Mouse (Mus musculus): ENCODE data around the gene Klf2.

The Klf2 gene

DNA sequence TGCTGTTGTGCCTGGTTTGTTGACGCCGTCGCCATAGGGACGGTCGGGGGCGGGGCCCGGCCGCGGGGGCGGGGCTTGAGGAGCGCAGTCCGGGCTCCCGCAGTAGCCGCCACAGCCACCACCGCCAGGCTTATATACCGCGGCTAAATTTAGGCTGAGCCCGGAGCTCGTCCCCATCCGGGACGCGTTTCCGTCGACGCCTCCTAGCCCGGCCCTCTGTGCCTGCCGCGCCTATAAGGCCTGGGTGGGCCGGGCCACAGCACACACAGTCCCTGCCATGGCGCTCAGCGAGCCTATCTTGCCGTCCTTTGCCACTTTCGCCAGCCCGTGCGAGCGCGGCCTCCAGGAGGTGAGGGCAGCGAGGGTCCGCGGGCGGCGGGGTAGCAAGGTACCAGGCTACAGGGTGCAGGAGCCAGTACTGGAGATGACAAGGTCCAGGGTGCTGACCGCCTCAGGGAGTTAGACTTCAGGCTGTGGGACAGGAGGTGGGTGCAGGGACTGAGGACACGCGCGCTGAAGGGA, at the start of gene Klf2:
TSS of gene Klf2 (plus strand) at position 233 of the 522 bp plus-strand sequence.
- DNase-seq (ENCODE audit: extremely low read depth, low read depth), result no peak

DNA sequence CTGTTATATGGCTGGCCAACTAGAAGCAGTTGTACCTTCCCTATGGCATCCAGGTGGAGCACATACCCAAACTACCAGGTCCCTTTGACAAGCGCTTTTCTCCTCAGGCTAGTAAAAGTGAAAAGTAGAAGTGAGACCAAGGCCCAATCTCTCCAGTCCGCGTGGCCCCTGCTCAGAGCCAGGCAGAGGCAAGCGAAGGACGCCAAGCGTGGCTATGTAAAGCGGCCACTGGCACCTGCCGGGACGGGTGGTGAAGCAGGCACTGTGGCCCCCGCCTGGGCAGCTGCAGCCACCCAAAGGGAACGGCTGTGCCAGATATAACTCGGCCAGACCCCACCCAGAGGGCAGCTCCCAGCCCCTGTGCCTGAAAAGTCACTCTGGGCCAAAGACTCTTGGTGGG, 48.2 kb upstream of the Klf2 start:
- no peak for DNase-seq (ENCODE audit: extremely low read depth, low read depth)

DNA sequence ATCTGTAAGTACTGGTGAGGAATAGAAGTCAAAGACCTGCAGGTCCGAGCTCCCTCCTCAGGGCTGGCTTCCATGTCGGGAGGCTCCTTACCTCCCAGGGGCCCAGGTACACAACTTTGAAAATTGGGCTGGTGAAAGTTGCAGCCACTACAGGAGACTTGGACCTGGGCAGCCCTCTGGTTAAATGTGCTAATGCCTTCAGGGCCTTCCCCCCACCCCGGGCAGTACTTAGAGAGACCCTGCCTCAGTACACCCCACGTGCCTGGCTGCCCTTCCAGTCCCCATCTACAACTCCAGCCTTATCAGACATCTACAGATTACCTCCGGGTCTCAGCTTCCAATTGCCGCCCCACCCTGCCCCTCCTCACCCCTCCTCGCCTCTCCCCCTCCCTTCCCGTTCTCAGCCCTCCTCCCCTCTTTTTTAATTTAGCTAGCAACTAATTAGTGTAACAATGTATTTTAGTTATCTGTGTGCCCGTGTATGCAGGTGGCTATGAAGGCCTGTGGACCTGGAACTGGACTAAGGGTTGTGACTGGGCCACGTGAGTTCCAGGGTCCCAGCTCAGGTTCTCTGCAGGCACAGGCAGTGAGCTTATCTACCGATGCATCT, 47.7 kb upstream of the Klf2 start:
- DNase-seq (ENCODE audit: extremely low read depth, low read depth), result no peak

DNA sequence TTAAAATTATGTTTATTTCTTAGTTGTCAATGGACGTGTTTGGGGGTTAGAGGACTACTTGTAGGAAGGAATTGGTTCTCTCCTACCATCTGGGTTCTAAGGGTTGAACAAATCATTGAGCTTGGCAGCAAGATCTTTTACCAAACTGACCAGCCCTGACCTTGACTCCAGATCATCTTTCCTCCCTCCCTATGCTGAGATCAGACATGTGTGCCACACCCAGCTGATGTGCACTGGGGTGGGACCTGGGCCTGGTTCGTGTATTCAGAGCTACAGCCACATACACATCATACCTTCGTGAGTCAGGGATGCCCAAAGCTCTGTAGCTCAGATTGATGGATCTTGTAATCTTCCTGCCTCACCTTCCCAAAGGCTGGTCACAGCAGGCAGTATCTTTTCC, 47.1 kb upstream of the Klf2 start:
- DNase-seq (ENCODE audit: extremely low read depth, low read depth), result no peak

DNA sequence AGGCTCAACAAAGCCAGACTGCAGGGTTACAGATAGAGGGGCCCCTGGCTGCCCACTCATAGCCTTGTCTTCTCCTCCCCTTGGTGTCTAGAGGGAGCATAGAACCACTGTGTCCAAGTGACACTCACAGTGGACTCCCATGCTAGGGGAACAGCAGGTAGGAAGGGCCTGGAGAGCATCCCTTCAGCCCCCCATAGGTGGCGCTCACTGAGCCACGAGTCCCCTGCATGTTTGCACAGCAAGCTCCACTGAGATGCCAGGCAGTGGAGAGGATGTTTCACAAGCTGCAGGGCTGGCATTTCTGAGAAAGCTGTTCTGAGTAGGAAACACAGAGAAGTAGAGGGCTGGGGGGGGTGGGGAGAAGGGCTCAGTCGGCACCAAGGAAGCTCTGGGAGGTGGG, 46.5 kb upstream of the Klf2 start:
- no peak for DNase-seq (ENCODE audit: extremely low read depth, low read depth)

DNA sequence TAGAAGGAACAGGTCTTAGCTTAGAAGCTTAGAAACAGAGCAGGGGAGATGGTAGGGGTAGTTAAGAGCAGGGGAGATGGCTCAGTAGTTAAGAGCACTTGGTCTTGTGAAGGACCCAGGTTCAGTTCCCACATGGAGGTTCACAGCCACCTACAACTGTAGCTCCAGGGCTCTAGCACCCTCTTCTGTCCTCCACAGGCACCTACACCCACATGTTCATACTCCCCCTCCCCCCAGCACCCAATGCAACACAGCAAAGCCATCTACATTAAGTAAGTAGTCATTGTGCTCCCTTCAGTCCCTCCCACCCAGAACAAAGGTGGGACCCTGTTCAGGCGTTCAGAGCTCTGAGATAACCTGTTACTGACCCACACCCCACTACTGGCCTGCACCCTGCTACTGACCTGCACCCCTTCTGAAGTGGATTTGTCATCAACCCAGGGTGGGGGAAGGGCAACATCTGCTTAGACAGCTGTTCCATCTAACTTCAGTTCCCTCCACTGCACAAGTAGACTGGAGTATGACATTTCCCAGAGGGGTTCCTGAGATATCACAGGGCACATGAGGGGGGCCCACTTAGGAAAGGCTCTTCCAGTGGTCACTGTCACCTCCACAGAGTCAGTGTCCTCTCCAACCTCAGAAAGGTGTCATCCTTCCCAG, 45.6 kb upstream of the Klf2 start:
- no peak for DNase-seq (ENCODE audit: extremely low read depth, low read depth)

DNA sequence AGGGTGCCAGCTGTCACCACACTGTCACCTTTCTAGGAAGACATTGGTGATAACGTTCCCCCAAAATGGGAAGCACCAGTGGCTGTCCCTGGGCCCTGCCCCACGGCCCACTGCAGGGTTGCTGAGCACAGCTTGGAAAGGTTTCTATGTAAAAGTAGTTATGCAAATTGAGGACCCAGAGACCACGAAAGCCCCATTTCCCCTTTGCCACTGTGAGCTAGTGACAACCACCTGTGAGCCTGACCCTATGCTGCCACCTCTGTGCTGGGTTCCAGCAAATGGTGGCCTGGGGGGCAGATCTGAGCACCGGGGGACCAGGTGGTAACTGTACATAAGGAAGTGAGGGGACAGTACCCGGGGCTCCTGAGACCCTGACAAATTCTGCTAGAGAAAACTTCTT, 45.0 kb upstream of the Klf2 start:
- no peak for DNase-seq (ENCODE audit: extremely low read depth, low read depth)

DNA sequence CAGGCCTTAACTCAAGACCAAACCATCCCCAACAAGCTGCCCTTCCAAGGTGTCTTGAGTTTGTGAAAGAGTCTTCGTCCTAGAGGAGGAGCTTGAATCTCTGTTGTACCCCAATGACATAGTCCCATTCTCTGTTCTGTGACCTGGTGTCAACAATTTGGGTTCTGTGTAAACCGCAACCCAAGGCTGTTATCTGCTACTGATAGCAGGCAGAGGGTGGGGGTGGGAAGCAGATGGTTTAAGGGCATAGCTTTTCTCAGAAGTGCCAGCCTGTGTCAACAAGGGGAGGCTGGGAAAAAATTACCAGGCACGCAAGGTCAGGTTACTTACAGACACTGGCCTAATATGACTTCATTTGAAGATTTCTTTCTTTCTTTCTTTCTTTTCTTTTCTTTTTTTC, 41.6 kb upstream of the Klf2 start:
- DNase-seq (ENCODE audit: extremely low read depth, low read depth), result no peak

DNA sequence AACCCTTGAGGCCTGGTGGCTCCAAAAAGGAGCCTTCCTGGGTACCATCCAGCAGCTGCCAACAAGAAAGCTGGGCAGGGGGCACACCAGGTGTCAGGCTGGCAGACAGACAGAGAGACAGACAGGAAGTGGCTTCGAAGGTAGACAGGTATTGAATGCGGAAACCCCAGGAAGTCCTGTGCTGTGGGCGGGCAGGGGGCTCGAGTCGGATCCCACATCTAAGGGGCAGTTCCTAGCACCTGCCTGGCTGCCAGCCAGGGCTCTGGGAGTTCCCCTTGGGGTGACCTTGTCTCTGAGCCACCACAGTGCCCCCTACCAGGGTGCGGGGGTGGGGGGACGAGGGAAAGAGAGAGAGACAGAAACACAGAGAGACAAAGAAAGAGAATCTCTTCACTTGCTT, 39.7 kb upstream of the Klf2 start:
- no peak for DNase-seq (ENCODE audit: extremely low read depth, low read depth)

DNA sequence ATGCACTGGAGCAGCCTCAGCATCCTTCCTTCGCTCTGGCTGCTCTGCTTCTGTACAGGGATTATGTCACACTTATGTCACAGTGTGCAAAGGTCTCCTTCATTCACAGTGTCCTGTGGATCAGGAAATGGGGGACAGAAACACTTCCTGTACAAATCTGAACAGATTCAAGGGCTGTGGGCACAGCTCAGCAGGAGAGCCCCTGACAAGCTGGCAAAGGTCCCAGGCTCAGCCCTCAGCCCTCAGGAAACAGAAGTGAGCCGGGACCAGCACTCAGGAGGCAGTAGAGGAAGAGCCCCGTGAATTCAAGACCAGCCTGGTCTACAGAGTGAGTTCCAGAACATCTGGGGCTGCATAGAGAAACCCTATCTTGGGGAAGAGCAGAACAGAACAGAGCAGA, 37.2 kb upstream of the Klf2 start:
- no peak for DNase-seq (ENCODE audit: extremely low read depth, low read depth)

DNA sequence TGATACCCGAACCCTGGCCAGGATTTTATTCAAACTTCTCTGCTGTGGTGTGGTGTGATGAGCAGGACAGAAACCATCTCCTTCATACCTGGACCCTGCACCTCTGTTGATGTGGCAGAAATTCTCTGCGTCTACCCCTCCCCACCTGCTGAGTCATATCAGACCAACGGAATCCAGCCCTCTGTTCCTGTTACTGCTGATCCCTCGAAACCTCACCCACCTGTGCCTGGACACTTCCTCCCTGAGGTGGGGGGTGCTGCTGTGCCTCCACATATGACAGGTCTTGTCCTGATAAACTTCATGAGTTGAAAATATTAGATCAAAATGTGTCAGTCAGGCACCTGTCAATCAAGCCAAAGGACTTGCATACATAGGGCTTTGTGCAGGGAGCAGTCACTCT, 33.5 kb upstream of the Klf2 start:
- no peak for DNase-seq (ENCODE audit: extremely low read depth, low read depth)

DNA sequence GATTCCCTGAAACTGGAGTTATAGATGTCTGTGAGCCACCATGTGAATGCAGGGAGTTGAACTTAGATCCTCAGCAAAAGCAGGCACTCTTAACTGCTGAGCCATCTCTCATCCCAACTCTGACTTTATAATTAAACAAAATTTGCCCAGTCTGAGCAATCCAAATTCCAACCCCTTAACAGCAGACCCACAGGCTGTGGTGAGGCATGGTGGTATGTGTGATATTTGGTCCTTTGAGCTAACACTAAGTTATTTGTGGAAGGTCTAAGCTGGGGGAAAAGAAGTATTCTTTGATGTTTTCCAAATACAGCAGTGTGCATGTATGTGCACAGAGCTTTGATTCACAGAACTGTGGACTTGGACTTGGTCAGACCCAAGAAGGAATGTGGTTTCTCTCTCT, 29.8 kb upstream of the Klf2 start:
- no peak for DNase-seq (ENCODE audit: extremely low read depth, low read depth)

DNA sequence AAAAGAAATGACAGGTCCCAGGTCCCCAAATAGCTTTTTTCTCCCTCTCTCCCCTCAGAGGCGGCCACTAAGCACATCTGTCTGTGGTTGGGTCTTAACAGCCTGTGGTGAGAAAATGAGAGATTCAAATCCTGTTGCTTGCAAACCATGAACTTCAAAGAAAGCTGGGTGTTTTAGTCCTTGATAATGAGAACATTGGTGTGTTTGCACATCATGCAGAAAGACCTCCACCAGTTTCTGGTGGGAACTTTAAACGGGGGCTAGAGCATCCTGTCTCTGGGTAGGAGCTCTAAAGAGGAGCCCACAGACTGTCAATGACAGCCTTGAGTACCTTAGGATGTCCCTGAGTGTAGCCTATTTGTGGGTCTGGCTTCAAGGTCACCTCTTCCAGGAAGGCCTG, 27.7 kb upstream of the Klf2 start:
- no peak for DNase-seq (ENCODE audit: extremely low read depth, low read depth)

DNA sequence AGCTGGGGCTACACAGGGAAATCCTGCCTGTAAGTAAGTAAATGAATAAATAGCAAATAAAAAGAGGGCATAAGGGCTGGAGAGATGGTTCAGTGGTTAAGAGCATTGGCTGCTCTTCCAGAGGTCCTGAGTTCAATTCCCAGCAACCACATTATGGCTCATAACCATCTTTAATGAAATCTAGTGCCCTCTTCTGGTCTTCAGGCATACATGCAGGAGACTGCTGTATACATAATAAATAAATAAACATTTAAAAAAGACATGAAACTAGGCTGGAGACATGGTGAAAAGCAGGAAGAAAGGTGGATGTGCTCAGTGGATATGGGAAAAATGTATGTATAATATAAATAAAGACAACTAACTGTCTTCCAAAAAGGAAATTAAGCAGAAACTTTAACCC, 25.5 kb upstream of the Klf2 start:
- DNase-seq (ENCODE audit: extremely low read depth, low read depth), result no peak

DNA sequence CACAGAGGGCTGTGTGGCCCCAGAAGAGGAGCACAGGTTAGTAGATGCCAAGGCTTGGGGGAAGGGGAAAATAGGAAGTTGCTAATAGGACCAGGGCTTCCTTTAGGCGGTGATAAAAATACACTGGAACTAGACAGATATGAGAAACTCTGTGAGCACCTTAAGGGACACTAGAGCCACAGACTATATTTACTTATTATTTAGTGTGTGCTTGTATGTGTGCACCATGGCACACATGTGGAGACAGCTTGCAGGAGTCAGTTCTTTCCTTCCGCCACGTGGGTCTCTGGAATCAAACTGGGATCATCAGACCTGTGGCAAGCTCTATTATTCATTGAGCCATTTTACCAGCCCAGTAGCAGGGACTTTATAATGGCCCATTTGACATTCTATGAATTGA, 23.7 kb upstream of the Klf2 start:
- no peak for DNase-seq (ENCODE audit: extremely low read depth, low read depth)

DNA sequence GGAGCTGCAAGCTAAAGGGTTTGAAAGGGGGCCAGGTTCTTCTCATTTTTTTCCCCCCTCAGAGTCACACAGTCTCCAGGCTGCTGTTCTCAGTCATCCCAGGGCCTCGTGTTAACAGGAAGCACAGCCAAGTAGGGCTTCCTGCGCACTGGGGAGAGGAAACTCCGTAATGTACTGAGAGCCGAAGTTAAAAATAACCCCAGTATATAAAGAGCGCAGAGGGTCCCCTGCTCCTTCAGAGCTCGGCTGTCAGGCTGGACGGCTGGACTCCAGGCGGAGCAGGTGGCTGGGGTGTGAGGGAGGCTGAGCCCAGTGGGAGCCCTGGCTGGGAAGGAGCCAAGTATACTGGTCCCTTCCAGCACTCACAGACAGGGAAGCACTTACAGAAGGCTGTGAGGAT, 23.2 kb upstream of the Klf2 start:
- no peak for DNase-seq (ENCODE audit: extremely low read depth, low read depth)

DNA sequence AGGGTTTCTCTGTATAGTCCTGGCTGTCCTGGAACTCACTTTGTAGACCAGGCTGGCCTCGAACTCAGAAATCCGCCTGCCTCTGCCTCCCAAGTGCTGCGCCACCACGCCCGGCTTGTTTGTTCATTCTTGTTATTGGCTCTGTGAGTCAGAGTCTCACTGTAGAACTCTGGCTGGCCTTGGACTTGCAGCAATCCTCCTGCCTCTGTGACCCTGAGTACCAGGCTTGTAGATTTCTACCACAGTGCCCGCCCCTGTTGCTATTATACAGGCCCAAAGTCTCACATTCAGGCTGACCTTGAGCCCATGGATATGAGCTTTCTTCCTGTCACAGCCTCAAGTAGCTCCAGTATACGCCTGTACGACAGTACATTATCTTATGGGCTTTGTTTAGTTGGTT, 22.3 kb upstream of the Klf2 start:
- DNase-seq (ENCODE audit: extremely low read depth, low read depth), result no peak

DNA sequence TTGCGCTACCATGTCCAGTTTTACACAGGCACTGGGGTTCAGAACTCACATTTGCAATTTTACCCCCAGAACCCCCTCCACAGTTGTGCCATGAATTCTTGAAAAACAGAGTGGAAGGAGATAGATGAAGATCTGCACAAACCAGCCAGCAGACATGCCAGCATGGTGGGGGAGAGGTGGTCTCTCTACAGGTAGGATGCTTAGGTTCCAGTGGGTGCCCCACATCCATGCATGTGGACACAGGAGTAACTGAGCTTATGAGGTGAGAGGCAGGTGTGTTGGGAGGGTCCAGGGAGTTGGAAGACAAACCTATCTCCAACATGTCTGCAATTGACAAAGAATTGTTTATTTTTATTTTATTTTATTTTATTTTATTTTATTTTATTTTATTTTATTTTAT, 19.9 kb upstream of the Klf2 start:
- no peak for DNase-seq (ENCODE audit: extremely low read depth, low read depth)

DNA sequence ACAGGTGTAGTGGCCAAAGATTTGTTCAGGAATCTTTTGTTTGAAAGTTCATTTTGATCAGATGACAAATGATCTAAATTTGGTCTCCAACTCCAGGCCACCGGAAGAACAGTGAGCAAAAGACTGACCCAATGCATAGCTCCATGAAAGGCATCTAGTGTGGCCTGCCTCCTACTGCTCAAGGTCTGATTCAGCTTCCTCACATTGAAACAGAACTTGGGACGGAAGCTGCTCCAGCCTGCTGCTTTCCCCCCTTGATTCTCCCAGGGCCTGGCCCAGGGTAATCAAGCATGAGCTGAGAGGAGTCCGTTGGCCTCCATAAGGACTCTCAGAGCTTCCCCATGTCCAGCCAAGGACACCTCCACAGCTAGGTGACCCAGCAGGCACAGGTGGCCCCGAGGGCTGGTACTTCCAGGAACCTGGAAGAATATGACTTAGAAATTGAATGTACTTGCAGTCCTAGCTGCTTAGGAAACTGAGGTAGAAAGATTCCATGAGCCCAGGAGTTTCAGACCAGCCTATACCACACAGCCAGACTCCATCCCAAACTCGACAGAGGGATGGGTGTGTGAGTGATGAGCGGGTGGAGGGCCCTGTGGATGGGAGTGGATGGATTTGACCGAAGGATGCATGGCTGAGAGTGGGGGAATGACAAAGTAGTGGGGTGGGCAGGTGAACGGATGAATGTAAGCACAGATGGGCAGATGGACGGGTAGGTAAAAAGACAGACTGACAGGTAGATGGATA, 18.0 kb upstream of the Klf2 start:
- no peak for DNase-seq (ENCODE audit: extremely low read depth, low read depth)

DNA sequence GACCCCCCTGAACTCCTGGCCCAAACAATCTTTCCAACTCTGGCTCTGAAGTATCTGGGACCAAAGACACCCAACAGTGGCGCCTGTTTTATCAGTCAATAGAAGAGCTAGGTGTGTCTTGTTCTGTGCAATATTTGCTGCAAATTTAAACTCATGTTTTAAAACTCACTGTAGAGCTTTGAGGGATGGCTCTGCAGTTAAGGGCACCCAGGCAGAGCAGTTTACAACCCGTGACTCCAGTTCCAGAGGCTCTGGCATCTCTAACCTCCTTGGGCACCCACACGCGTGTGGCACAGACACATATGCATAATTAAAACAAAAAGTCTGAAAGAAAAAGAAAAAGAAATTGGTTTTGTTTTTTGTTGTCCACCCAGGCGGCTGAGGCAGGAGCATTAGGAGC, 17.3 kb upstream of the Klf2 start:
- DNase-seq (ENCODE audit: extremely low read depth, low read depth), result no peak

DNA sequence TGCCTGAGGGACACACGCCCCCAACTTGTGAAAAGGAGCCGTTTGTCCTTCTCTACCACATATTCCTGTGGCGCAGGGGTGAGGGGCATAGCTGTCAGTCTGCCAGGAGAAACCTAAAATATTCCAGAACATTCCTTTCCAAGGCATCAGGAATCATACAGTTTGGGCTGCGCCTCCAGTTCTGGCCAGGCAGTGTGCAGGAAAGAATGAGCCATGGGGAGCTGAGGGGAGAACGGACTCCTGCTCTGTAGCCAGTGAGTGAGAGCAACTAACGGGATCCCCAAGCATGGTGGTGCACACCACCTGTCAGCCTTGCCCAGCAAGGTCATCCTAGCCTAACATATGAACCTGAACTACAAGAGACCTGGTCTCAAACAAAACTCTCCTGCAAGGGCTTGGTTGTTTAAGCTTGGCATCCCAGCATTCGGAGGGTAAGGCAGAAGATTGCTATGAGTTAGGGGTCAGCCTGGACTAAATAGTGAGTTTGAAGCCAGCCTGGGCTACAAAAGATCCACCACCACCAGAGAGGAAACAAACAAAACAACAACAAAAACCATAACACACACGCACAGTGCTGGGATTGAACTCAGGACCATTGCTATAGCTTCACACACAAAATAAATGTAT, 15.7 kb upstream of the Klf2 start:
- DNase-seq (ENCODE audit: extremely low read depth, low read depth), result no peak

DNA sequence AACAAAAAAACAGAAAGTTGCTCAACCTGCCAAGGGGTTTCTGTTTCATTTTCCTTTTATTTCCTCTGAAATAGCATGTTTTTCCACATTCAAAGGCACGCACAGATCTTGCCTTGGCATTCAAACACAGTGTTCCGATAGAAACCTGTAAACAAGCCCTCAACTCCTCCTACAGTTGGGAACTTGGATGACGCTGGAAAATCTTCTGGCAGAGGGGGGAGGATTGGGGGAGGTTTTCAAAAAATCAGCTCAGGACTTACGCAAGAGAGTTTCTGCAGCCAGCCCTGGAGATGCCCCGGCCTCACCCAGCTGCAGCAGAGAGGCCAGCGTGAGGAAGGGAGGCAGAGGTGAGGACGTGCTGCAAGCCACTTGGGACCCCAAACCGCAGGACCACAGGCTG, 15.2 kb upstream of the Klf2 start:
- DNase-seq (ENCODE audit: extremely low read depth, low read depth), result no peak
